Mouse (Mus musculus): ENCODE measurements around the gene Tgfbr3.
A peak's percentile ranks its signal among the peaks of the same experiment; 100 is the strongest.

Gene Tgfbr3

GRCm38 (mm10) chr5:107169796-107170195 lies 119.6 kb downstream of the Tgfbr3 start:
- no peak for DNase-seq (ENCODE audit: low spot score)

GRCm38 (mm10) chr5:107167872-107168300 lies 121.5 kb downstream of the Tgfbr3 start:
- peak; percentile 79 for DNase-seq (ENCODE audit: low spot score)

- DNase-seq (ENCODE audit: low spot score) = peak; percentile 47
Measured at GRCm38 (mm10) chr5:107167373-107167772, 122.1 kb downstream of the Tgfbr3 start.

GRCm38 (mm10) chr5:107166659-107167370 lies 122.6 kb downstream of the Tgfbr3 start:
- peak; percentile 19 for DNase-seq (ENCODE audit: low spot score)

- DNase-seq (ENCODE audit: low spot score) = no peak
Measured at GRCm38 (mm10) chr5:107165734-107166133, 123.7 kb downstream of the Tgfbr3 start.

- no peak for DNase-seq (ENCODE audit: low spot score)
Measured at GRCm38 (mm10) chr5:107165271-107165670, 124.2 kb downstream of the Tgfbr3 start.

- no peak for DNase-seq (ENCODE audit: low spot score)
Measured at GRCm38 (mm10) chr5:107164856-107165255, 124.6 kb downstream of the Tgfbr3 start.

GRCm38 (mm10) chr5:107164146-107164545 lies 125.3 kb downstream of the Tgfbr3 start:
- DNase-seq (ENCODE audit: low spot score) = no peak

GRCm38 (mm10) chr5:107163336-107163735 lies 126.1 kb downstream of the Tgfbr3 start:
- DNase-seq (ENCODE audit: low spot score) = no peak

- DNase-seq (ENCODE audit: low spot score) = no peak
Measured at GRCm38 (mm10) chr5:107162812-107163211, 126.6 kb downstream of the Tgfbr3 start.

- no peak for DNase-seq (ENCODE audit: low spot score)
Measured at GRCm38 (mm10) chr5:107162319-107162718, 127.1 kb downstream of the Tgfbr3 start.

- DNase-seq (ENCODE audit: low spot score) = no peak
Measured at GRCm38 (mm10) chr5:107159914-107160890, 129.2 kb downstream of the Tgfbr3 start.

- no peak for DNase-seq (ENCODE audit: low spot score)
Measured at GRCm38 (mm10) chr5:107158531-107159178, 130.8 kb downstream of the Tgfbr3 start.

GRCm38 (mm10) chr5:107157384-107157783 lies 132.0 kb downstream of the Tgfbr3 start:
- DNase-seq (ENCODE audit: low spot score) = no peak

GRCm38 (mm10) chr5:107156096-107156495 lies 133.3 kb downstream of the Tgfbr3 start:
- DNase-seq (ENCODE audit: low spot score) = no peak

GRCm38 (mm10) chr5:107152989-107153388 lies 136.4 kb downstream of the Tgfbr3 start:
- DNase-seq (ENCODE audit: low spot score) = no peak

- no peak for DNase-seq (ENCODE audit: low spot score)
Measured at GRCm38 (mm10) chr5:107151320-107151719, 138.1 kb downstream of the Tgfbr3 start.

GRCm38 (mm10) chr5:107150555-107151312 lies 138.7 kb downstream of the Tgfbr3 start:
- DNase-seq (ENCODE audit: low spot score) = no peak

- DNase-seq (ENCODE audit: low spot score) = peak; percentile 77
Measured at GRCm38 (mm10) chr5:107147951-107148766, 141.3 kb downstream of the Tgfbr3 start.

- DNase-seq (ENCODE audit: low spot score) = no peak
Measured at GRCm38 (mm10) chr5:107147413-107147812, 142.0 kb downstream of the Tgfbr3 start.
